Mouse (Mus musculus) kidney, embryonic 16.5 days (tissue): Measurements from ENCODE around the gene Zfp592. TPM values are rescaled to one million over a fixed set of nuclear protein-coding genes. Genes with fewer than 3 reads are reported as not detected.

Experiments used
- ATAC-seq: fragments of 200-750 bp; cut with Nextera tagmentation; 2 replicates; pipeline ENCODE4 v1.8.0; 2017; ENCODE audit warnings: moderate TSS enrichment; ENCODE audit not compliant: low FRiP score, low TSS enrichment
- H3K27ac ChIP-seq: fragments of 300-500 bp; sonication (generic); 2 replicates; pipeline ENCODE4 v1.5.1; 2014; ENCODE audit warnings: low read length
- H3K27me3 ChIP-seq: fragments of 300-500 bp; sonication (generic); 2 replicates; pipeline ENCODE4 v1.6.1; 2014; ENCODE audit warnings: low read length, control low read depth, mixed read lengths; ENCODE audit not compliant: insufficient read depth
- H3K36me3 ChIP-seq: fragments of 300-500 bp; sonication (generic); 2 replicates; pipeline ENCODE4 v1.6.1; 2014; ENCODE audit warnings: low read length, control low read depth, mixed read lengths; ENCODE audit not compliant: insufficient read depth
- H3K4me1 ChIP-seq: fragments of 300-500 bp; sonication (generic); 2 replicates; pipeline ENCODE4 v1.6.1; 2014; ENCODE audit warnings: low read length, control low read depth, mixed read lengths; ENCODE audit not compliant: insufficient read depth
- H3K4me2 ChIP-seq: fragments of 300-500 bp; sonication (generic); replicated peaks from 2 replicates; pipeline ENCODE4 v1.6.1; 2014; ENCODE audit warnings: low read depth, low read length
- H3K4me3 ChIP-seq: fragments of 300-500 bp; sonication (generic); 2 replicates; pipeline ENCODE4 v1.5.1; 2014; ENCODE audit warnings: mild to moderate bottlenecking, low read length
- H3K9ac ChIP-seq: fragments of 300-500 bp; sonication (generic); replicated peaks from 2 replicates; pipeline ENCODE4 v1.6.1; 2014; ENCODE audit warnings: low read length
- H3K9me3 ChIP-seq: fragments of 300-500 bp; sonication (generic); 2 replicates; pipeline ENCODE4 v1.6.1; 2016; ENCODE audit warnings: low read length, control low read depth
- WGBS: fragments of 180-500 bp; shearing (Covaris S2); extraction: QIAGEN DNeasy Blood & Tissue Kit; methylation state at CpG from one replicate; pipeline ENCODE4 v1.1.7; 2014; 5-methylcytosine and 5-hydroxymethylcytosine counted together
- polyA plus RNA-seq: library from polyadenylated mRNA; unstranded; fragments of >200 nt; fragmentation: Nextera tagmentation; extraction: Ambion mirVana; gene quantifications from 2 replicates; pipeline ENCODE4 v1.2.1, GENCODE M21; 2015

Gene Zfp592
- polyA plus RNA-seq, 1 experiment from 2014 or later, result 12.0 TPM

- Histone ChIP-seq H3K36me3 (peaks cover 13% of the 10 kb centered on the region; the same call in 1 of the 2 replicates), H3K4me2 (no peak overlapping the region), H3K4me1 (peaks cover 19% of the 10 kb centered on the region), H3K27me3 (no peaks in the 10 kb centered on the region), H3K4me3 (no peak overlapping the region), H3K9ac (no peak overlapping the region), H3K9me3 (no peaks in the 10 kb centered on the region), H3K27ac (no peak overlapping the region)
- no peak for ATAC-seq
- 29% methylated on average over 1 of the region's 1 CpGs for WGBS
Observed at GRCm38 (mm10) chr7:81005969-81006368, 12.5 kb downstream of the Zfp592 start.

- WGBS, result 78% methylated on average over 3 of the region's 3 CpGs
- no peak for ATAC-seq
Observed at GRCm38 (mm10) chr7:81008285-81008684, 14.8 kb downstream of the Zfp592 start.

GRCm38 (mm10) chr7:81011576-81011975 lies 18.1 kb downstream of the Zfp592 start:
- no peaks in the 10 kb centered on the region for H3K27me3 ChIP-seq
- H3K4me3 ChIP-seq, result no peak overlapping the region
- no peaks in the 10 kb centered on the region for H3K9me3 ChIP-seq
- 89% methylated on average over 3 of the region's 3 CpGs for WGBS
- no peak overlapping the region for H3K4me2 ChIP-seq
- H3K27ac ChIP-seq, result no peak overlapping the region
- no peak overlapping the region for H3K9ac ChIP-seq
- H3K4me1 ChIP-seq, result 0 out of 2 replicates have a peak, but pooled peaks cover 2% of the 10 kb centered on the region
- no peak for ATAC-seq
- H3K36me3 ChIP-seq, result peaks cover 19% of the 10 kb centered on the region; the same call in 1 of the 2 replicates

More at GRCm38 (mm10) chr7:81008285-81008684, 14.8 kb downstream of the Zfp592 start:
- no peaks in the 10 kb centered on the region for H3K9me3 ChIP-seq
- no peak overlapping the region for H3K27ac ChIP-seq
- peaks cover 19% of the 10 kb centered on the region; the same call in 1 of the 2 replicates for H3K36me3 ChIP-seq
- no peak overlapping the region for H3K4me3 ChIP-seq
- H3K27me3 ChIP-seq, result no peaks in the 10 kb centered on the region
- H3K9ac ChIP-seq, result no peak overlapping the region
- H3K4me1 ChIP-seq, result 0 out of 2 replicates have a peak, but pooled peaks cover 11% of the 10 kb centered on the region
- no peak overlapping the region for H3K4me2 ChIP-seq

- Histone ChIP-seq H3K9ac (no peak overlapping the region), H3K27me3 (no peaks in the 10 kb centered on the region), H3K4me2 (no peak overlapping the region), H3K4me3 (no peak overlapping the region), H3K9me3 (no peaks in the 10 kb centered on the region), H3K27ac (no peak overlapping the region), H3K4me1 (no peaks in the 10 kb centered on the region), H3K36me3 (peaks cover 26% of the 10 kb centered on the region)
- ATAC-seq, result no peak
- WGBS, result 84% methylated on average over 11 of the region's 11 CpGs
Observed at GRCm38 (mm10) chr7:81020307-81020706, 26.8 kb downstream of the Zfp592 start.

- Histone ChIP-seq H3K4me2 (no peak overlapping the region), H3K27me3 (no peaks in the 10 kb centered on the region), H3K9ac (no peak overlapping the region), H3K4me3 (no peak overlapping the region), H3K27ac (no peak overlapping the region), H3K9me3 (no peaks in the 10 kb centered on the region), H3K4me1 (no peaks in the 10 kb centered on the region), H3K36me3 (peaks cover 43% of the 10 kb centered on the region)
- ATAC-seq, result no peak
Observed at GRCm38 (mm10) chr7:81022731-81023130, 29.2 kb downstream of the Zfp592 start.

GRCm38 (mm10) chr7:81024118-81024517 lies 30.6 kb downstream of the Zfp592 start:
- H3K4me2 ChIP-seq, result no peak overlapping the region
- peaks cover 44% of the 10 kb centered on the region for H3K36me3 ChIP-seq
- WGBS, result 82% methylated on average over 5 of the region's 5 CpGs
- no peak overlapping the region for H3K27ac ChIP-seq
- no peaks in the 10 kb centered on the region for H3K27me3 ChIP-seq
- H3K9me3 ChIP-seq, result no peaks in the 10 kb centered on the region
- no peak for ATAC-seq
- H3K4me1 ChIP-seq, result no peaks in the 10 kb centered on the region
- no peak overlapping the region for H3K9ac ChIP-seq
- H3K4me3 ChIP-seq, result no peak overlapping the region

GRCm38 (mm10) chr7:81024651-81025050 lies 31.2 kb downstream of the Zfp592 start:
- Histone ChIP-seq H3K9ac (no peak overlapping the region), H3K4me3 (no peak overlapping the region), H3K4me2 (no peak overlapping the region), H3K9me3 (no peaks in the 10 kb centered on the region), H3K4me1 (no peaks in the 10 kb centered on the region), H3K27ac (no peak overlapping the region), H3K36me3 (peaks cover 49% of the 10 kb centered on the region), H3K27me3 (no peaks in the 10 kb centered on the region)
- no peak for ATAC-seq
- 97% methylated on average over 9 of the region's 9 CpGs for WGBS

- 90% methylated on average over 2 of the region's 2 CpGs for WGBS
- Histone ChIP-seq H3K4me3 (no peak overlapping the region), H3K27me3 (no peaks in the 10 kb centered on the region), H3K27ac (no peak overlapping the region), H3K4me2 (no peak overlapping the region), H3K9me3 (no peaks in the 10 kb centered on the region), H3K9ac (no peak overlapping the region), H3K4me1 (no peaks in the 10 kb centered on the region), H3K36me3 (peaks cover 60% of the 10 kb centered on the region)
- no peak for ATAC-seq
Observed at GRCm38 (mm10) chr7:81025751-81026150, 32.3 kb downstream of the Zfp592 start.

GRCm38 (mm10) chr7:81039711-81040110 lies 46.2 kb downstream of the Zfp592 start:
- H3K27me3 ChIP-seq, result no peaks in the 10 kb centered on the region
- H3K9me3 ChIP-seq, result no peaks in the 10 kb centered on the region
- no peak overlapping the region for H3K4me2 ChIP-seq
- WGBS, result 45% methylated on average over 2 of the region's 2 CpGs
- no peak overlapping the region for H3K4me3 ChIP-seq
- peaks cover 71% of the 10 kb centered on the region for H3K36me3 ChIP-seq
- H3K27ac ChIP-seq, result no peak overlapping the region
- ATAC-seq, result no peak
- H3K9ac ChIP-seq, result no peak overlapping the region
- H3K4me1 ChIP-seq, result no peaks in the 10 kb centered on the region

GRCm38 (mm10) chr7:81043023-81043620 lies 49.6 kb downstream of the Zfp592 start:
- no peaks in the 10 kb centered on the region for H3K9me3 ChIP-seq
- ATAC-seq, result no peak
- no peak overlapping the region for H3K9ac ChIP-seq
- no peak overlapping the region for H3K4me2 ChIP-seq
- WGBS, result 83% methylated on average over 5 of the region's 5 CpGs
- H3K4me1 ChIP-seq, result no peaks in the 10 kb centered on the region
- H3K27me3 ChIP-seq, result no peaks in the 10 kb centered on the region
- peaks cover 53% of the 10 kb centered on the region for H3K36me3 ChIP-seq
- no peak overlapping the region for H3K4me3 ChIP-seq
- H3K27ac ChIP-seq, result no peak overlapping the region
